Mouse (Mus musculus): Measurements from ENCODE around the gene Tpi1. TPM values are rescaled to one million over a fixed set of nuclear protein-coding genes. Genes with fewer than 3 reads are reported as not detected.
"Not testable (repeated sequence)": the region's sequence is repeated elsewhere in the genome, so short reads cannot be mapped to it uniquely, and the experiment has no call there.

The Tpi1 gene
- total RNA-seq, 4 experiments from 2014 or later: 2,418 to 2,798 (median 2,572) TPM

GRCm38 (mm10) chr6:124831649-124832048 lies 17.6 kb upstream of the Tpi1 start:
- no peak for DNase-seq (ENCODE audit: low spot score in 2 of 2)

GRCm38 (mm10) chr6:124831199-124831598 lies 17.1 kb upstream of the Tpi1 start:
- DNase-seq (ENCODE audit: low spot score in 2 of 2): not testable (repeated sequence)

DNA sequence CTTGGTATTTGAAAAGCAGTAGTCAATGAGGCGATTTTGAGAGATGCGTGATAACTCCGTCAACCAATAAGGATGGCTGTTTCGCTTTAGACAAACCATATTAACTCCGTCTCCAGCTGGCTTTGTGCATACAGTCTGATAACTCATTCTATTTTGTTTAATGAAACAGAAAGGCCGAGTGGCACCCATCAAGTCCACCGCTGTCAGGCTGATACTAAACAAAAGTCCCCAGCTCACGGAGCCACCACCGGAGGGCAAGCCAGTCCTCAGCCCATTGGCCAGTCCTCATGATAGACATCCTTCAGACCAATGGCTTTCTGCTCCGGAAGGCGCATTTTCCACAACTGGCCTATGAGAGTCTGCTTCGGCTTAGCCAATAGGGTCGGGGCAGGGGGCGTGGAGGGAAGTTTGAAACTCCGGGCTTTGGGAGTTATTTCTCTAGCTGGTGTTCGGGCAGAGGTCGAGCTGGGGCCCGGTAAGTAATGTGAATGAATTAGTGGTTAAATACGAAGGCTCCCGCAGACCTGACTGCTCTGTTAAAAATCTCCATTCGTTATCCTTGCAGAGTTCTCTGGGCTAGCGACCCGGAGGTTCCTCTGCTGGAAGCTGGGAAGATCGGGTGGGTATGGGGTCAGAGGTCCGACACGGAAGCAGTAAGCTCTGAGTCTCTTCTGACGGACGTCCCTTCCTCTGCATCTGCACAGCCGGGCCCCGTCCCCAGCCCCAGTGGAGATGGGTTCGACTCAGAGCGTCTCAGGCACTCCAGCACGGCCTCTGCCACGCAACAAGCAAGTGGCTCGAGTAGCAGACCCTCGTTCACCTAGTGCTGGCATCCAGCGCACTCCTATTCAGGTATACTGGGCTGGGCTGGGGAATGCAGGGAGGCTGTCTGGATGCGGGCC lies 16.0 kb upstream of the Tpi1 start:
- peak; percentile 89 to 91 for DNase-seq (ENCODE audit: low spot score in 2 of 2)

DNA sequence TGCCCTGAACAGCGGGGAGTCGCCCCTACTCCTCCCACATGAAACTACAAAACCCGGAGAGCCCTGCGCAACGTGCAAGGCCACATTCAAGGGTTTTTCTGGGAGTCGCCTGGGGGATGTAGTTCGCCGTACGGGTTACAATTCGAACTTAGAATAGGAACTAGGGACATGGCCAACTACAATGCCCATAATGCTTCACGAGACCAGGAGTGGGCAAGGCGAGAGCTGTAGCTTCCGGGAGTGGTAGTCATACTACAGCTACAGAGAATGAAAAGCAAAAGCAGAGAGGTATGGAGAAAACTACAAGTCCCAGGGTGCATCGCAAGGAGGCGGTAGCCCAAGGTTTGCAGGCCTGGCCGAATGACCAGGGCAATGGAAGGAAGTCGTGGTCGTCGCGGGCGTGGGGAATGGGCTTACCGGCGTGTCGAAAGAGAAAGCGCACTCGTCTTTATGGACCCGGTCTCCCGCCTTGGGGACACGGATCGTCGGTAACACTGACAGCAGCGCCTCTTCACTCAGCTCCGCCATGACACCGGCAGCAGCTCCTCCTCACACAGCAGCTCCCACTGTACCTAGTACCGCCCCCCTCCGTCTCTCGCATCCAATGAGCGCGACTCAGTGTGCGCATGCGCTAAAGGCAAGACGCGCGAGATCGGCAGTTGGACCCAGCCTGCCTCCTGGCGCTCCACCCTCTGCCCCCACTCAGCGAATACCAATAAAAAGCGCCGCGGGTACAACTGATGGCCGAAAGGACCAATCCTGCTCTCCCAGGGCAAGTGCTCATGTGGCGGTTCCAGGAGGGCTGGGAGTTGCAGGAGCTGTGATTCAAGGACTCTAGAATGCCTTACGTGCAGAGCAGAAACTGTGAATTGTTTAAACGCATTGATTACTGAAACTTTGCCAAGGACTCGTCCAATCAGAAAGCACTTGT lies 15.0 kb upstream of the Tpi1 start, which contains the start of the genes Usp5 and Cdca3:
Usp5 (minus strand) TSS at position 617 of the 931 bp plus-strand sequence.
Cdca3 (plus strand) TSS at position 680 of the 931 bp plus-strand sequence.
- peak; percentile 98 to 99 for DNase-seq (ENCODE audit: low spot score in 2 of 2)

DNA sequence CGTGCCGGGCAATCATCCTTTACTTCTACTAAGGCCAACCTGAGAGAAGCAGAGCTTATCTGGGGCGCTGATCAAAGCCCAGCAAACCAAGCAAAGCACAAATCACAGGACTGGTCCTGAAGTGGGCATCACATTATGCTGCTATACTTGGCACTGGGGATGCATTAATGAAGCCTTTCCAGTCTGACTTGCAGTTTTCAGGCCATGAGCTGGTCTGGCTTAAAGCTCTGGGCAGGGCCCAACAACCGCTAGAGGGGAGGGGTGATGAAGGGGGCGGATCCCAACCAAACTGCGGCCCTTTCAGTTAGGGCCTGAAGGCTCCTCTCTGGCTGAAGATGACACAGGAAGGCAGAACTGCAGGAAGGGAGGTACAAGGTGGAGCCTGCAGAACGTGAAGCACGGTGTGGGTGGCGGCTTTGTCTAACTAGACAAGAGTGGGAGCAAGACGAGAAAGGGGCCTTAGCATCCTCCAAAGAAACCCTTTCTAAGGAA lies 14.1 kb upstream of the Tpi1 start:
- no peak for DNase-seq (ENCODE audit: low spot score in 2 of 2)

- no peak for DNase-seq (ENCODE audit: low spot score in 2 of 2)
Observed at GRCm38 (mm10) chr6:124822049-124822448, 8.0 kb upstream of the Tpi1 start.

DNA sequence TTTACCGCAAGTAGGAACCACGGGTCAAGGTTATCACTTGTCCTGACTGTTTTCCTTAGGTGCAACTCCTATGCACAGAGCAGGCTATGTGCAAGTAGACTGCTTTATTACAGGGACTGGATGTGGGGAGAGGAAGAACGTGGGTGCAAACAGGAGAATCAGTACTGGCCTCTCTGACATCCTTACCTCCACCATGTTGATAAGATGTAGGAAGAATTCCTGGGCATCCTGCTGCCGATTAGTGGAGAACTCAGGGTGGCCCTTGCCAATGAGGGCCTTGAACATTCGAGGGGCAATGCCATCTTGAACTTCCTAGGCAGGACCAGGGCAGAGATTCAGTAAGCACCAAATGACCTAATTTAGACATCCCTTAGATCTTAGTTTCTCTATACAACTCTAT lies 6.8 kb upstream of the Tpi1 start:
- no peak for DNase-seq (ENCODE audit: low spot score in 2 of 2)

- no peak for DNase-seq (ENCODE audit: low spot score in 2 of 2)
Observed at GRCm38 (mm10) chr6:124817971-124818370, 3.9 kb upstream of the Tpi1 start.

DNA sequence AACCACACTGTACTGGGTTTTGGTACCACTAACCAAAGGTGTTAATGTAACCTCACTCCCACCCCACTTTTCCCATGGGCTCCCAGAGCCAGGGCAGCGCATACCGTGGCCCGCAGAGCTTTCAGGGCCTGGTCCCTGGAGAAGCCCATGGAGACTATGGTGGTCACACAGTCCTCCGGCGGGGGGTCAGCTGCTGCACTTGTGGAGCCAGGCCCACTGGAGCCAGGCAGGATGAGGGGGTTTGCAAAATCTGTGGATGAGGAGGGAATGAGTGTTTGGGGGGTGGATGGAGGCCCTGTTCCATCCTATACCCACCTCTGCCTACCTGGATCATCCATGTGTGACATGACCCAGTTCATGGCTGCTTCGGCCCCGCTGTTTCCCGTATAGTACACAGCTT lies 3.5 kb upstream of the Tpi1 start:
- DNase-seq (ENCODE audit: low spot score in 2 of 2): no peak

GRCm38 (mm10) chr6:124817125-124817524 lies 3.0 kb upstream of the Tpi1 start:
- DNase-seq (ENCODE audit: low spot score in 2 of 2): no peak

DNA sequence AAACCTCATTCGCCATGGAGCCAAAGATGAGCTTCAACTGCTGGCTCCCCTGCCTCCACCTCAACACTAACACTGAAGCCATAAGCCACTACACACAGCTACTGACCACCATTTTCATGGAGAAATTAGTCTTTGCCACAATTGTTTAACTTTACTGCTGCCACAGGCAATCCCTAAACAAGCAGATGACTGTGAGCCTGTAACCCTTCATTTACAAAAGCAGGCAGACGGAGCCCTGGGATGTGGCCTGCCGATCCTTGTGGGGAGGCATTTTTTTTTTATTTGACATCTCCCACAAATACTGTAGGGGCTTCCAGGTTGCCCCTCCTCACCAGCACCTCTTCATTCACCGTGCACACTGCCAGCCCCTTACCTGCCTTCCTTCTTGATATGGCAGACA lies 2.5 kb upstream of the Tpi1 start:
- DNase-seq (ENCODE audit: low spot score in 2 of 2): no peak

DNA sequence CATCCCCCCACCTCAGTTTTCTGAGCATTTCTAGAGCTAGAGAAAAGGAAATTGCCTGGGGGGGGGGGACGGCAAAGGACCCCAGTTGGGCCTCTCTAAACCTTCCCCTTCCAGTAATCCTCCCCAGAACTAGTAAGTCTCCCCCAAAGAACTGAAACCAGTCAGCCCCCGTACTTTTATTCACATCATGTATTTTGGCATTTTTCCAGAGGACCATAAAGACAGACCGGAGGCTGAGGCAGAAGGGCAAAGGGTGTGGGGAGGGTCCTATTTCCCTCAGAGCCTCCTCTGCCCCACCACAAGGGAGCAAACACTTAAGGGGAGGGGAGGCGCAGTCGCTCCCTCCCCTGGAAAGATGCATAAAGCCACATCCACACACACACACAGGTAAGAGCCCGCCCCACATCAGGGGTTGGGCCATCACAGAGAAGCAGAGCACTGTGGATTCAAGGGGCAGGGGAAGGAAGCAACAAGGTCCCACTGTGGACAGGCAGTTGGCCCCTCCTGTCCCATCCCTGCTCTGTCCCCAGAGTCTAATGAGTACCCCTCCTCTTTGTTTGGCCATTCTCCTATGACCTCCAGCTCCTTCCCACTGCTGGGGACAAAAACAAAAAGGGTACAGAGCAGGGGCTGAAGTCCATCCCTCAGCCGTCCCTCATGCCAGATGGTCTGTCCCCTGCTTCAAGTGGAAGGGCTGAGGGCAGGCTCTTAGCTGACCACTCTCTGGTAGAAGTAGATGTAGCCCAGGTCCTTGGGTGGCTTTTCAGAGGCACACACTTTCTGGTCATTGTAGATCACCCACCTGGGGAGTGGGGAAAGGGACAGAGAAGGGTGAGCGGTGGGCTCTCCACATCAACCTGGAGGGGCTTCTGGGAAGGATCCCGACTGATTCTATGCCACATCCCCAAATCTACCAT lies 1.0 kb upstream of the Tpi1 start:
- no peak for DNase-seq (ENCODE audit: low spot score in 2 of 2)

DNA sequence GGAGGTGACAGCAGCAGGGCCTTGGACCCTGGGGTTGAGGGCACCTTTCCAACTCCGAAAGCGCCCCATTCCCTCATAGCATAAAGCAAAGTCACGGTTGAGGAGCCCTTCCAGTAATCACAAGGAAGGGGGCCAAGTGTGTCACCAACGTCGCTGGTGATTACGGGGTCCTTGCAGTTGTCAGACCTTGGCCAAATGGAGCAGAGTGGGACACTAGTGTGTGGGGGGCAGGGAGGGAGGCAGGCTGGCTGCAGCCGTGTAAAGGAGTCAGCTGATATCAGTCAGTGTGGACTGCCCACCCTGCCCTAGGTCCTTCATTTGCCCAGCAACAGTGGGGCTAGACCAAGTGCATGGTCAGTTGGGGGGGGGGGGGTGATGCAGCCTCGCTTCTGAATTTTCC lies 352 bp upstream of the Tpi1 start:
- no peak for DNase-seq (ENCODE audit: low spot score in 2 of 2)

DNA sequence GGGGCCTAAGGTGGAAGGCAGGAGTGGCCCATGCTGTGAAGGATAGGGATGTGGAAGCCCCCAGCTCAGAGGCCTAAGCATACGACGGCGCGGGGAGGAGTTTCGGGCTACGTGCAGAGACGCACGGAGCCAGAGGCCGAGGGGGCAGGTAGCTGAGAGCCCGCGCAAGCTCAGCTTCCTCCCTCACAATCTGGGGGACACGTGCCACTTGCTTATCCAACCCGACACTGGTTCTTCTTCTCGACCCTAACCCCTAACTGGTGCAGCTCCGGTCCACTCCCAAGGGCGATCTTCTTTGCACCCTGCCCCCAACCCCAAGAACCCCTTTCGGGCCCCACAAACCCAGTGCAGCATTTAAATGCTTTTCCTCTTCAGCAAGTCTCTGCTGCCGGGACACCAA lies 600 bp downstream of the Tpi1 start:
- peak; percentile 63 to 76 for DNase-seq (ENCODE audit: low spot score in 2 of 2)

GRCm38 (mm10) chr6:124812848-124813247 lies 1.2 kb downstream of the Tpi1 start:
- DNase-seq (ENCODE audit: low spot score in 2 of 2): peak; percentile 51 to 67

DNA sequence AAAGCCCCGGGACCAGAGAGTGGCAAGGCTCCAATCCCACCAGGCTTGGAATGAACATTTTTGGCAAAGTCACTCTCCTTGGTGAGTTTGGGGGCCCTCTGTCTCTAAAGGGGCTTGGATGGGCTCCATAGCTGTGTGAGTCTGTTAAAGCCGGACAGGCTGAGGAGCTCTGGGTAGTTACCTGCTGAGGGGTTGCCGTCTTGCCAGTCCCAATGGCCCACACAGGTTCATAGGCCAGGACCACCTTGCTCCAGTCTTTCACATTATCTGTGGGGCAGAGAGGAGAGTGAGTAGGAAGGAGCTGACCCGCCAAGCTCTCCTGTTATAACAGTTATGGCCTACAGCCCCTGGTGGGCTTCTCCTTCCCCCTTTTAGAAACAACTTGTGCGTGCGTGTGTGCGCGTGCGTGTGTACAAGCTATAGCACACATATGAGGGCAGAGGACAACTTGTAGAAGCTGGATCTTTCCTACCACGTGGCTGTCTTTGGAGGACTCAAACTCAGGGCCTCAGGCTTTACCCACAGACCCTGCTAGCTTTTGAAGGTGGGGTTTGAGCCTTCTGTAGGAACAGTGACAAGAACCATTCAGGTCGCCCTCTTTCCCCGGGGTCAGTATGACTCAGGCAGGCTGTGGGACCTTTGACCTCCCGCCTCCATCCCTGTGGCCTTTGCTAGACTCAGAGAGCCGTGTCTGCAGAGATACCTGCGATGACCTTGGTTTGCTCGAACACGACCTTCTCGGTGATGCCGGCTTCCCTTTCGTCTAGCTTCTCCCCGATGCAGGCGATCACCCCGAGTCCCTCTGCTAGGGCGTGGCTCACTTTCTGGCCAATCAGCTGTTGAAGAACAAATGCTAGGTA lies 2.2 kb downstream of the Tpi1 start:
- DNase-seq (ENCODE audit: low spot score in 2 of 2): no peak

GRCm38 (mm10) chr6:124811403-124811665 lies 2.8 kb downstream of the Tpi1 start:
- DNase-seq (ENCODE audit: low spot score in 2 of 2): no peak

DNA sequence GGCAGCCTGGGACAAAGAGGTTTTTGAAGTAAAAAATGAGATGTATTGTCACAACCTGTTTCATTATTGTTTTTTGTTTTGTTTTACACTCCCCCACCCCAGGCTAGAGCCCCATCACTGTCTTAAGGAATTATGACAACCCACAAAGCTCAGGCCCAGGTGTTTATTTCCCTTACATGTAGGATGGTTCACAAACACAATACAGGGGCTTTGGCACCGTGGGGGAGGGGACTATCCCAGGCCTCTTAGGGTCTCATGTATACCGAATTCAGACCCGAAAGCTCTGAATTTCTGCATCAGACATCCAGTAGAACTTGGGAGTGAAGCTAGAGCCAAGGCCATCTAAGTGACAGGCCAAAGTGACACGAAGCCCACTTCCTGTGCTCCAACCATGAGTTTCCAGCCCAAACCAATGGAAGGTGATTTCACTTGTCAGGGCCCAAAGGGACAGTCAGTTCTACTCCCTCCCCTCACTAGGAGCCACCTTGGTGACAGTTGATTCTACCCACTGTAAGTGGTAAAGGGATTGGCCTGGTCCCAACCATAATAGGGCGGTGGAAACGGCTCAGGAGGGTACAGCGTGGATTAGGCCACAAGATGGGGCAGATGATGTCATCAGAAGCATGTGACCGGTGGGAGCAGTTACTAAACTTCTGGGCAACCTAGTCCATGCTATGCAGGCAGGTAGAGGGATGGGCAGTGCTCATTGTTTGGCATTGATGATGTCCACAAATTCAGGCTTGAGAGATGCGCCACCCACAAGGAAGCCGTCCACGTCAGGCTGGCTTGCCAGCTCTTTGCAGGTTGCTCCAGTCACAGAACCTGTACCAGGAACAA lies 3.3 kb downstream of the Tpi1 start:
- not testable (repeated sequence) for DNase-seq (ENCODE audit: low spot score in 2 of 2)
